ENCODE assay signal across 10 mouse cellular contexts in the genomic region with DNA sequence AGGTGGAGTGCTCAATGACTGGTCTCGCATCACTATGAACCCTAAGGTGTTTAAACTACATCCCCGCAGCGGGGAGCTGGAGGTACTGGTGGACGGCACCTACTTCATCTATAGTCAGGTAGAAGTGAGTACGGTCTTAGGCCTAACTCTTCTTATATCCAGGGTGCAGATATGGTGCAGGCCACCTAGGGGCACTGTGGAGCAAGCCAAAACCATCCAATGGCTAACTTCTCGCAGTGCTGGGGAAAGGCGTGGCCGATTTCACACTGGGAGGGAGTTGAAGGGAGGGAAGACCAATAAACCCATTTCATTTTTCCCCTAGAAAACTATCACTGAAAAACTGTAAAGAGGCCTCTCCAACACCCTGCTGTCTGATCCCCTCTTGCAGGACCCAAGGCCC. TPM values are rescaled to one million over a fixed set of nuclear protein-coding genes. Genes with fewer than 3 reads are reported as not detected.
DNase-seq lines count a peak whose midpoint lies in the region; ATAC-seq and TF ChIP-seq lines count a peak whose summit lies in the region.
"Had no signal": no experiment of that assay in that cellular context is flagged by ENCODE, and none has a peak within 500 bp of the region (broad histone marks: within the 10 kb centered on the region; RNA-seq: fewer than 3 reads in every experiment).

No protein-coding gene starts in this region.

- dilution Hi-C loops in CH12.LX (cut with MboI; ENCODE audit: extremely low pct_ligation_motif_present, extremely low pct_unique_long_range_greater_than_20kb, low sequenced_read_pairs) = no loop called here

- no peaks in the 10 kb centered on the region for H3K79me2 ChIP-seq in CH12.LX (replicated peaks; ENCODE audit: control insufficient read depth, extremely low read depth, insufficient read depth, poor library complexity, severe bottlenecking)

- H3K4me3 ChIP-seq in CH12.LX (replicated peaks in 1 of 3; ENCODE audit: low read depth in 2 of 3, low read length in 2 of 3, poor library complexity in 1 of 3) = no peak overlapping the region
- no peak overlapping the region for H3K4me3 ChIP-seq in liver, embryonic 12.5 days
- no peak overlapping the region for H3K4me3 ChIP-seq in forebrain, embryonic 10.5 days
- H3K4me3 ChIP-seq: stomach, embryonic 15.5 days had no signal

- in situ Hi-C loops in CH12.LX (cut with MboI; ENCODE audit: low pct_ligation_motif_present, low pct_unique_long_range_greater_than_20kb, low sequenced_read_pairs) = no loop called here

- WGBS in liver, embryonic 12.5 days (ENCODE audit: insufficient replicate concordance) = 64% methylated on average over 8 of the region's 8 CpGs
- WGBS in forebrain, embryonic 10.5 days = 81% methylated on average over 8 of the region's 8 CpGs

- H3K9ac ChIP-seq in CH12.LX (ENCODE audit: insufficient read depth, low read depth) = no peak overlapping the region
- H3K9ac ChIP-seq in liver, embryonic 12.5 days = no peak overlapping the region
- H3K9ac ChIP-seq: stomach, embryonic 15.5 days had no signal

- TF ChIP-seq EP300 in CH12.LX (IDR thresholded peaks at IDR 0.05; ENCODE audit: low read length) = no peak

- no peak overlapping the region for H3K27ac ChIP-seq in CH12.LX (ENCODE audit: insufficient read depth, low read depth)
- no peak overlapping the region for H3K27ac ChIP-seq in liver, embryonic 12.5 days
- H3K27ac ChIP-seq in forebrain, embryonic 10.5 days = no peak overlapping the region
- H3K27ac ChIP-seq: stomach, embryonic 15.5 days had no signal

- peak; percentile 16 for DNase-seq in heart, postnatal 4 days
- DNase-seq in heart, adult 8-10 months (ENCODE audit: low spot score) = no peak
- DNase-seq in CH12.LX (ENCODE audit: extremely low read depth) = peak; percentile 40
- DNase-seq in adrenal gland, postnatal 10 days = peak; percentile 27
- DNase-seq in layer of hippocampus, postnatal 14 days (ENCODE audit: low spot score in 2 of 2) = no peak
- no peak for DNase-seq in forebrain, embryonic 10.5 days (ENCODE audit: extremely low spot score, low spot score)
- no peak for DNase-seq in urinary bladder, postnatal 4 days (ENCODE audit: low spot score in 2 of 2)

- H3K27me3 ChIP-seq in CH12.LX (replicated peaks) = no peaks in the 10 kb centered on the region
- H3K27me3 ChIP-seq in liver, embryonic 12.5 days (replicated peaks) = peaks cover 7% of the 10 kb centered on the region; the same call in 1 of the 2 replicates
- peaks cover 96% of the 10 kb centered on the region for H3K27me3 ChIP-seq in forebrain, embryonic 10.5 days (ENCODE audit: poor library complexity, severe bottlenecking)
- H3K27me3 ChIP-seq: stomach, embryonic 15.5 days had no signal

- H3K36me3 ChIP-seq in CH12.LX (replicated peaks in 1 of 2; ENCODE audit: control insufficient read depth in 1 of 2, insufficient read depth in 1 of 2, low read length in 1 of 2) = no peaks in the 10 kb centered on the region
- no peaks in the 10 kb centered on the region for H3K36me3 ChIP-seq in liver, embryonic 12.5 days
- no peaks in the 10 kb centered on the region for H3K36me3 ChIP-seq in forebrain, embryonic 10.5 days (replicated peaks)
- H3K36me3 ChIP-seq: stomach, embryonic 15.5 days had no signal

- TF ChIP-seq POLR2A in CH12.LX (IDR thresholded peaks at IDR 0.05; ENCODE audit: low read depth, low read length) = no peak

- peak; percentile 6 to 69; a peak in 2 of 4 replicates for TF ChIP-seq CTCF in CH12.LX (conservative IDR thresholded peaks at IDR 0.05 in 1 of 2, IDR thresholded peaks at IDR 0.05 in 1 of 2; ENCODE audit: low read depth in 2 of 2, low read length in 2 of 2)

- H3K9me3 ChIP-seq in CH12.LX (replicated peaks; ENCODE audit: low read length) = no peaks in the 10 kb centered on the region
- no peaks in the 10 kb centered on the region for H3K9me3 ChIP-seq in liver, embryonic 12.5 days (replicated peaks)
- no peaks in the 10 kb centered on the region for H3K9me3 ChIP-seq in forebrain, embryonic 10.5 days
- H3K9me3 ChIP-seq: stomach, embryonic 15.5 days had no signal

- peak; percentile 61 for TF ChIP-seq RAD21 in CH12.LX (IDR thresholded peaks at IDR 0.05; ENCODE audit: low read depth, low read length)

- H3K4me1 ChIP-seq in CH12.LX (ENCODE audit: control insufficient read depth in 1 of 2, insufficient read depth in 2 of 2) = no peaks in the 10 kb centered on the region
- peaks cover 14% of the 10 kb centered on the region for H3K4me1 ChIP-seq in liver, embryonic 12.5 days
- 0 out of 2 replicates have a peak, but pooled peaks cover 3% of the 10 kb centered on the region for H3K4me1 ChIP-seq in forebrain, embryonic 10.5 days
- H3K4me1 ChIP-seq: stomach, embryonic 15.5 days had no signal

- ATAC-seq in liver, embryonic 12.5 days = peak; percentile 75

- H3K4me2 ChIP-seq in CH12.LX (ENCODE audit: insufficient read depth, low read depth, poor library complexity, severe bottlenecking) = no peak overlapping the region
- peak overlapping the region; percentile 35; the same call in 1 of the 2 replicates for H3K4me2 ChIP-seq in liver, embryonic 12.5 days
- H3K4me2 ChIP-seq: stomach, embryonic 15.5 days had no signal

TF ChIP-seq in CH12.LX, 34 proteins besides CTCF, POLR2A, EP300 and RAD21:
- TF ChIP-seq SMC3 (IDR thresholded peaks at IDR 0.05; ENCODE audit: low read depth, low read length) = peak; percentile 62
- no peak for TF ChIP-seq NRF1 (IDR thresholded peaks at IDR 0.05; ENCODE audit: low read depth, low read length)
- no peak for TF ChIP-seq E2F4 (IDR thresholded peaks at IDR 0.05; ENCODE audit: insufficient replicate concordance, low read depth, low read length)

RNA-seq across cellular contexts. Expression of a gene that starts 33.8 kb away (rescaled TPM):
- total RNA-seq in heart, postnatal 4 days (2021) = not detected
- total RNA-seq in heart, adult 8-10 months (2022) = not detected
- total RNA-seq in CH12.LX (2012; rRNA removed) (not detected in 2 replicates), CH12.LX (2014; rRNA removed) (not detected in 2 replicates)
- not detected in 2 replicates for polyA plus RNA-seq in CH12.LX (2012; ENCODE audit: insufficient read length, low read depth)
- total RNA-seq in adrenal gland, postnatal 10 days (2021) = not detected
- polyA plus RNA-seq in liver, embryonic 12.5 days (2016; fragmentation: Nextera tagmentation; extraction: Ambion mirVana) = not detected in 2 replicates
- not detected for total RNA-seq in layer of hippocampus, postnatal 14 days (2021)
- not detected in 2 replicates for polyA plus RNA-seq in forebrain, embryonic 10.5 days (2016; fragmentation: Nextera tagmentation; extraction: Ambion mirVana)
- total RNA-seq: layer of hippocampus, postnatal 25 days had no signal
- polyA plus RNA-seq: stomach, embryonic 15.5 days had no signal

RNA-seq across cellular contexts. Expression of a gene that starts 47.5 kb away (rescaled TPM):
- not detected for total RNA-seq in heart, postnatal 4 days (2021)
- under 1 TPM in 1 of 4 experiments, not detected in 3; 0.33 TPM for total RNA-seq in heart, adult 8-10 months (2022)
- total RNA-seq in CH12.LX (2012; rRNA removed) = 0.92 and 1.1 TPM in 2 replicates
- 1.0 and 2.0 TPM in 2 replicates for total RNA-seq in CH12.LX (2014; rRNA removed)
- 0.50 and 0.67 TPM in 2 replicates for polyA plus RNA-seq in CH12.LX (2012; ENCODE audit: insufficient read length, low read depth)
- 1 to 10 TPM in 1 of 2 experiments, under 1 TPM in 1; 0.33 to 1.2 TPM for total RNA-seq in adrenal gland, postnatal 10 days (2021)
- 0.20 and 0.45 TPM in 2 replicates for polyA plus RNA-seq in liver, embryonic 12.5 days (2016; fragmentation: Nextera tagmentation; extraction: Ambion mirVana)
- under 1 TPM in 1 of 2 experiments, not detected in 1; 0.16 TPM for total RNA-seq in layer of hippocampus, postnatal 14 days (2021)
- polyA plus RNA-seq in forebrain, embryonic 10.5 days (2016; fragmentation: Nextera tagmentation; extraction: Ambion mirVana) = 0.76 and 0.80 TPM in 2 replicates

Comparison
In these comparisons a context has a peak if more than half of its experiments do, and no peak if none do; other contexts are left out.
1. DNase-seq: peak in heart, postnatal 4 days (single experiment), CH12.LX (single experiment) and adrenal gland, postnatal 10 days (single experiment); none in heart, adult 8-10 months (single experiment), layer of hippocampus, postnatal 14 days (0 of 2), forebrain, embryonic 10.5 days (single experiment) and urinary bladder, postnatal 4 days (0 of 2).